Mouse (Mus musculus) heart, embryonic 13.5 days (tissue): Measurements from ENCODE around the gene Sytl3. TPM values are rescaled to one million over a fixed set of nuclear protein-coding genes. Genes with fewer than 3 reads are reported as not detected.
"Not testable (repeated sequence)": the region's sequence is repeated elsewhere in the genome, so short reads cannot be mapped to it uniquely, and the experiment has no call there.

Experiments used
- ATAC-seq: fragments of 200-750 bp; cut with Nextera tagmentation; 2 replicates; pipeline ENCODE4 v1.8.0; 2017; ENCODE audit warnings: moderate TSS enrichment; ENCODE audit not compliant: insufficient number of reproducible peaks, low FRiP score, low TSS enrichment; ENCODE audit errors: extremely low read depth
- H3K27ac ChIP-seq: fragments of 300-500 bp; sonication (generic); replicated peaks from 2 replicates; pipeline ENCODE4 v1.5.1; 2015; ENCODE audit warnings: moderate library complexity, mild to moderate bottlenecking, inconsistent platforms
- H3K27me3 ChIP-seq: fragments of 300-500 bp; sonication (generic); replicated peaks from 2 replicates; pipeline ENCODE4 v1.6.1; 2015; ENCODE audit warnings: mild to moderate bottlenecking, inconsistent platforms
- H3K36me3 ChIP-seq: fragments of 300-500 bp; sonication (generic); 2 replicates; pipeline ENCODE4 v1.6.1; 2015; ENCODE audit warnings: mild to moderate bottlenecking, inconsistent platforms
- H3K4me1 ChIP-seq: fragments of 300-500 bp; sonication (generic); 2 replicates; pipeline ENCODE4 v1.6.1; 2015; ENCODE audit warnings: inconsistent platforms
- H3K4me2 ChIP-seq: fragments of 300-500 bp; sonication (generic); 2 replicates; pipeline ENCODE4 v1.6.1; 2015; ENCODE audit warnings: inconsistent platforms, mild to moderate bottlenecking, moderate library complexity
- H3K4me3 ChIP-seq: fragments of 300-500 bp; sonication (generic); 2 replicates; pipeline ENCODE4 v1.5.1; 2015; ENCODE audit warnings: moderate library complexity, mild to moderate bottlenecking, inconsistent platforms
- H3K9ac ChIP-seq: fragments of 300-500 bp; sonication (generic); 2 replicates; pipeline ENCODE4 v1.6.1; 2015; ENCODE audit warnings: inconsistent platforms, mild to moderate bottlenecking, moderate library complexity
- H3K9me3 ChIP-seq: fragments of 300-500 bp; sonication (generic); 2 replicates; pipeline ENCODE4 v1.6.1; 2016; ENCODE audit warnings: inconsistent platforms
- WGBS: fragments of 180-500 bp; shearing (Covaris S2); methylation state at CpG from one replicate; pipeline ENCODE4 v1.1.7; 2015; ENCODE audit warnings: mixed read lengths; 5-methylcytosine and 5-hydroxymethylcytosine counted together
- polyA plus RNA-seq: library from polyadenylated mRNA; unstranded; fragments of >200 nt; fragmentation: Nextera tagmentation; extraction: Ambion mirVana; gene quantifications from 2 replicates; pipeline ENCODE4 v1.2.1, GENCODE M21; 2015

Gene Sytl3
- polyA plus RNA-seq, 1 experiment from 2014 or later = not detected

GRCm38 (mm10) chr17:6632850-6633249, 26.0 kb upstream of the Sytl3 start:
- not testable (repeated sequence) for H3K36me3 ChIP-seq, H3K27me3 ChIP-seq, H3K9me3 ChIP-seq, H3K9ac ChIP-seq, H3K4me1 ChIP-seq, H3K27ac ChIP-seq, ATAC-seq, H3K4me3 ChIP-seq, H3K4me2 ChIP-seq
- 91% methylated on average over 6 of the region's 6 CpGs for WGBS

GRCm38 (mm10) chr17:6635781-6636180, 23.1 kb upstream of the Sytl3 start:
- not testable (repeated sequence) for H3K4me1 ChIP-seq, H3K9ac ChIP-seq, H3K36me3 ChIP-seq, H3K4me3 ChIP-seq, H3K9me3 ChIP-seq, H3K27me3 ChIP-seq, H3K27ac ChIP-seq, ATAC-seq, H3K4me2 ChIP-seq
- WGBS = 100% methylated on average over 1 of the region's 4 CpGs

DNA sequence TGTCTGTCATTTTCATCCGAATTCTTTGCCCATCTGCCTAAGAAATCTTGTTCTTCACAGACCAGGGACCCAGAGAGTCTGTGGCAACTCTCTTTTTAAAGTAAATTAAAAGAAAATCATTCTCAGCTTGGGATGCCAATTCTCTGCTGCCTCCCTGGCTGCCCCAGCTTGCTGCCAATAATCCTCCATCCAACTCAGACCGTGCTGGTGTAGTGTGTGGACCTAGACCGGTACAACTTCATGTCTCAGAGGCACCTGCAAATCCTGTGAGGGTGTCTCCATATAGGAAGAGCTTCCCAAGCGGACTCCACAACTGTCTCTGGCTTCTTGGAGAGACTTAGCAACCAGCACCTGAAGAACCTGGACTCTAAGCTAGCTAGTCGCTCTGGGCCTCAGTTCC, 22.0 kb upstream of the Sytl3 start:
- 63% methylated on average over 5 of the region's 5 CpGs for WGBS
- no peak overlapping the region for H3K27ac ChIP-seq
- H3K4me2 ChIP-seq = no peak overlapping the region
- no peaks in the 10 kb centered on the region for H3K36me3 ChIP-seq
- H3K9ac ChIP-seq = no peak overlapping the region
- no peak for ATAC-seq
- H3K4me3 ChIP-seq = no peak overlapping the region
- no peaks in the 10 kb centered on the region for H3K27me3 ChIP-seq
- H3K9me3 ChIP-seq = no peaks in the 10 kb centered on the region
- no peaks in the 10 kb centered on the region for H3K4me1 ChIP-seq

DNA sequence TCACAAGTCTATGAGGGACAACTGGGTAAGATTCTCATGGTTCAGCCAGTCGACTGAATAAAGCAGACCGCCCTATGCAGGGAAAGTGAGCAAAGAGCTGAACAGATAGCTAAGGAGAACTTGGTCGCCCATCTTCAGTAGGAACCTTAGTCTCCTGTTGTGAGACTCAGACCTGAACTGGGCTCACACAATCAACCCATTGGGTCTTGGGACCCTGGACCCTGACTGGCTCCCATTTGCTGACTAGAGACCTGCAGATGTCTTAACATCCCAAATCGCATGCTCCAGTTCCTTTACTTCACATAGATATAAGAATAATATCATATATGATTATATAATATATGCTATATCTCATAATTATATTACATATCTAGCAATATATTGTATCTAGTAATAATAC, 21.5 kb upstream of the Sytl3 start:
- not testable (repeated sequence) for ATAC-seq, H3K27ac ChIP-seq, H3K9me3 ChIP-seq, H3K9ac ChIP-seq, H3K4me1 ChIP-seq, H3K4me2 ChIP-seq, H3K36me3 ChIP-seq, H3K4me3 ChIP-seq, H3K27me3 ChIP-seq
- WGBS = 83% methylated on average over 4 of the region's 4 CpGs

GRCm38 (mm10) chr17:6638444-6638843, 20.4 kb upstream of the Sytl3 start:
- not testable (repeated sequence) for H3K27ac ChIP-seq, H3K4me2 ChIP-seq, H3K9me3 ChIP-seq, H3K36me3 ChIP-seq, H3K4me3 ChIP-seq, H3K27me3 ChIP-seq, H3K9ac ChIP-seq, H3K4me1 ChIP-seq, ATAC-seq
- WGBS = 84% methylated on average over 8 of the region's 8 CpGs

- H3K4me1 ChIP-seq, H3K36me3 ChIP-seq, H3K4me2 ChIP-seq, H3K27ac ChIP-seq, H3K9ac ChIP-seq, H3K27me3 ChIP-seq, H3K9me3 ChIP-seq, H3K4me3 ChIP-seq: not testable (repeated sequence)
- WGBS = 84% methylated on average over 16 of the region's 21 CpGs
- ATAC-seq = 0 out of 2 replicates have a peak, but pooled peaks have one; percentile 29
Measured at GRCm38 (mm10) chr17:6639486-6639885, 19.4 kb upstream of the Sytl3 start.

- ATAC-seq, H3K27me3 ChIP-seq, H3K36me3 ChIP-seq, H3K4me3 ChIP-seq, H3K9me3 ChIP-seq, H3K4me2 ChIP-seq, H3K4me1 ChIP-seq, H3K27ac ChIP-seq, H3K9ac ChIP-seq: not testable (repeated sequence)
- 87% methylated on average over 10 of the region's 10 CpGs for WGBS
Measured at GRCm38 (mm10) chr17:6640044-6640637, 18.8 kb upstream of the Sytl3 start.

- H3K9me3 ChIP-seq, H3K36me3 ChIP-seq, H3K27me3 ChIP-seq, H3K4me3 ChIP-seq, H3K4me1 ChIP-seq, H3K27ac ChIP-seq, H3K9ac ChIP-seq, H3K4me2 ChIP-seq, ATAC-seq: not testable (repeated sequence)
- 69% methylated on average over 14 of the region's 14 CpGs for WGBS
Measured at GRCm38 (mm10) chr17:6640771-6641429, 18.0 kb upstream of the Sytl3 start.

GRCm38 (mm10) chr17:6644210-6644609, 14.7 kb upstream of the Sytl3 start:
- not testable (repeated sequence) for H3K27ac ChIP-seq, H3K36me3 ChIP-seq, H3K4me3 ChIP-seq, H3K27me3 ChIP-seq, H3K4me1 ChIP-seq, H3K4me2 ChIP-seq, ATAC-seq, H3K9me3 ChIP-seq, H3K9ac ChIP-seq
- 76% methylated on average over 9 of the region's 9 CpGs for WGBS

GRCm38 (mm10) chr17:6644673-6645072, 14.2 kb upstream of the Sytl3 start:
- H3K27ac ChIP-seq, H3K27me3 ChIP-seq, H3K4me3 ChIP-seq, H3K4me2 ChIP-seq, H3K9me3 ChIP-seq, H3K4me1 ChIP-seq, ATAC-seq, H3K36me3 ChIP-seq, H3K9ac ChIP-seq: not testable (repeated sequence)
- 84% methylated on average over 4 of the region's 4 CpGs for WGBS

GRCm38 (mm10) chr17:6645668-6646067, 13.2 kb upstream of the Sytl3 start:
- not testable (repeated sequence) for ATAC-seq, H3K4me1 ChIP-seq, H3K36me3 ChIP-seq, H3K9me3 ChIP-seq, H3K27me3 ChIP-seq, H3K4me2 ChIP-seq, H3K9ac ChIP-seq, H3K4me3 ChIP-seq, H3K27ac ChIP-seq
- 68% methylated on average over 4 of the region's 4 CpGs for WGBS

- not testable (repeated sequence) for ATAC-seq, H3K4me3 ChIP-seq, H3K9me3 ChIP-seq, H3K9ac ChIP-seq, H3K27ac ChIP-seq, H3K27me3 ChIP-seq, H3K36me3 ChIP-seq, H3K4me2 ChIP-seq, H3K4me1 ChIP-seq
- 93% methylated on average over 8 of the region's 8 CpGs for WGBS
Measured at GRCm38 (mm10) chr17:6646841-6647240, 12.1 kb upstream of the Sytl3 start.
